Mouse (Mus musculus) urinary bladder, adult 18-20 months (tissue): ENCODE data around the gene Timp3.

ENCODE experiments used
- DNase-seq, 2 experiments: peaks; one replicate each; pipeline ENCODE4 v3.0.0; 2022; ENCODE audit warnings: low spot score in 2 of 2, mixed read lengths in 2 of 2

The Timp3 gene

DNA sequence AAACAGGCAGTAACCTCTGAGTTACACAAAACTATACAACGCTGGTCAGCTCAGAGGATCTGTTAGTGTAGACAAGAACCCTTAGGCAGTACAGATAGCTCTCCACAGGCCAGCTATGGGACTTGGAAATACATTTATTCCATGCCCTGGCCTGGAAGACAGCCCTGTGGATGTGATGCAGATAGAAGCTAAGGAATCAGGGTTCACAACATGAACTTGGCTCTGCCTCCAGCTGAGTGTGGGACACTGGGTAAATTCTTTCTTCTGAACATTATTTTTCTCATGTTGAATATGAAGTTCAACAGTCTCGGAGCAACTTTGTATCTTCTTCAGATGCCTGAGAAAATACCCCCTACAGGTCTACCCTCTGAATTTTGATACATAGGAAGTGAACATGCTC, 2.9 kb upstream of the Timp3 start:
- DNase-seq, result no peak

DNA sequence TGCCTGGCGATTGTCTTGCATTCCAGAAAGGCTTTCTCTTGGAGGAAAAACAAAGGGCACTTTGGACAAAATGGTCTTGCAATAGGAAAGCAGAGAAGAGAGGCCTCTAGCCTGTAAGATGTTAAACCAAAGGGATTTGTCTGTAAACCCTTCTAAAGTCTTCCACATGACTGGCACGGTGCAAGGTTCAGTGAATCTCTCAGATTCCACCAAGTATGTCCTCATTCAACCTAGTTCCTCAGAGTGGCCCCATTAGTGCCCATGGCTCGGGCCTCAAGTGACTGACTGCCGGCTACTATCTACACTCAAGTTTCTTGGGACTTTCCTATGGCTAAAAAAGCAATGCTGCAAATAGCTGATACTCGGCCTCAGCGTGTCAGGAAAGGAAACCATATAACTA, 1.8 kb upstream of the Timp3 start:
- DNase-seq, result no peak

DNA sequence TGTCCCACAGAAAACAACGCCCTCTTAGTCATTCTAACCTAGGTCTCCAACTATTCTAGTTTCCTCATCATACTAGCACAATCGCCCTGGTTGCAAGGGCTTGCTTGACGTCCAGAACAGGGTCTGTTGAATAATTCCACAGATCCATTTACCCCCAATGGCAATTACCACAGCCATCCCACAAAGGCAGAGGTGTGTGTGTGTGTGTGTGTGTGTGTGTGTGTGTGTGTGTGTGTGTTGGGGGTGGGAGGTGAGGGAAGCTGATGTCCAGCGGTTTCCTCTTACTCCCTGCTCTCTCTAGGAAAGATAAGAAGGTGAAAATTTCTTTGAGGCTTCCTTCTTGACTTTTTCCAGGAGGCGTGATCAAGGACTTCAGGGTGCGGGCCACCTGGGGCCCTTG, 377 bp upstream of the Timp3 start:
- no peak for DNase-seq

DNA sequence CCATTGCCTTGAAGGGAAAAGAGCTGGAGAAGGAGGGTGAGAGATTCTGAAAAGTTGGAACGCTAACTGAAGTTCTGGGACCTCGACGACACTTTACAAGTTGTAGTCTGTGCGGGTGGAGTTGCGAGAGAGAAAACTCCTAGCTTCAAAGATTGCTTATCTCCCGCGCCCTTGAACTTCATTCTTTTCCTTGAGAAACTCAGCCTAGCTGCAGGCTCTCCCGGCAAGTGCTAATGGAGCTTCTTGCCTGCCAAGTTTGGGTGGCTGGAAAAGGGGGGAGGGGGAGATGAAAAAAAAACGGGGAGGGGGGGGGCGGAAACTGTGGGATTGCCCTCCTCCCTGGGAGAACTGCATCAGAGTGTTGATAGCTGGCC, 932 bp downstream of the Timp3 start:
- DNase-seq, result no peak

DNA sequence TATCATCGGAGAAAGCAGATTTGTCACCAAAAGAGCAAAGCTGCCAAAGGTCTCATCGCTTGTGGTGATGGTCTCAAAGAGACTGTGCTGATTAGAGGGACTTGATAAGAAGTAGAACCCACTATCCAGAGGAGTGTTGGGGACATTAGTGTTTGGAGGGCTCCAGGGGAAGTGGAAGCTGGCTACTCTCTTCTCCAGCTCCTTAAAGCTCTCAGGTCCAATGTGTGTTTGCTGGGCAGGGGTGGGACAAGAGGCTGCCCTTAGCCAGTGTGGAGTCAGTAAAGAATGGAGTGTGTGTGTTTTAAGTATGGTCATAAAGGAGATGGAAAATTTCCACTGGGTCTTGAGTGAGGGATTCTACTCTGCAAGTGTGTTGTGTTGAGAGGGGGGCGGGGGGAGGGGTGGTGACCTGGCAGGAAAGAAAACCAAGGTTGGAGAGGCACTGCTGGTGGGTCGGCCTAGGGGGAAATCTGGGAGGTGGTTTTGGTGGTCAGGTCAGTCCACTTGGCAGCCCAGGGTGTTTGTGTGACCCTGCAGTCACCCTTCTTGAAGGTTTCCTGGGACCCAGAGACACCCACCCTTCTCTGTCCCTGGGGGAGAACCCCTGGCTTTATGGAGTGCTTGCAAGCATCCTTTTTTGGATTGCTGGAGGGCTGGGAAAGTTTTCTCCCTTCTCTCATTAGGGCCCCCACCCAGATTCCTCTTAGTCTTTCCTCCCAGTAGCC, 1.6 kb downstream of the Timp3 start:
- DNase-seq, result no peak

DNA sequence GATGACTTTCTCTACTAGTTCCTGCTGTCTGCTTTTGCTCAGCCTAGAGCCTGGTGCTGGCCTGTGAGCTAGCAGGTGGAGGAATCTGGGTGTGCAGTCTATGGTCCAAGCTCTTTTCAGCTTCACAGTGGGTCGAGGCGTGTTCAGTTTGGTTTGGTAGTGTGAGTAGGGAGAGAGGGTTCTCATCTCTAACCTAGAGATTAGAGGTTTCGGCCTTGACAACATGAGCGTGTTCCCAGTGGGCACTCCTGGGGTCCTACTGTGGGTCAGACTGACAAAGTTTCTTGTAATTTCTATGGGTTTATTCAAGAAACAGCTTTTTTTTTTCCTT, 2.1 kb downstream of the Timp3 start:
- no peak for DNase-seq

DNA sequence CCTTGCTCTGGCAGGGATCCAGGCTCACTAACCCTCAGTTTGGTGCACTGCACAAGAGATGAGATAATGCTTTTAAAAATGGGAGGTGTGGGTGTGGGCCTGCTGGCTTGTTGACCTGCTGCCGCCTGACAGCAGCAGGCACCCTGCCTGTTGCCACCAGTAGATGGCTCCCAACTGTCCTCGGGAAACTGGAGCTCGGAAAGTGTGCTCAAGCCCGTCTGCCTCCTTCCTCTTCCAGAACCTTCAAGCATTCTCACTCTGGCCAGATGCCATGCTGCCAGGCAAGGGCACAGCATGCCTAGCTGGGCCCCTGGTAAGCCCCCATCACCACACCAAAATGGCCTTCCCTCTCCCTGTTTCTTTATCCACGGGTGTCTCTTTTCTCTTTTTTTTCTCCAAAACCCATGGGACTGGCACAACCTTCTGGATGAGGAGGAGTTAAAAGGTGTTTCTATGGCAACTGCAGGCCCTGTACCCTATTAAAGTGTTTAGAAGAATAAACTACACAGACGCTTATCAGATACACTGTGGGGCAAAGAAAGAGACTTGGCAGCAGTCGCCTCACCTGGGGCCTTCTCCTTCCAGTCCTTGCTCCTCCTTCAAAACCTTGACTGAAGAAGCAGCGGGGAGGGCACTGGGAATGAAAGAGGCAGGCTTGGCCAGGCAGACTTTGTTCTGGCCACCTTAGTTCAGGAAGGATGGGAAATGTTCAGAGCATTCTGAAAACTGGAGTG, 2.8 kb downstream of the Timp3 start:
- DNase-seq, result peak in 1 of 2 experiments; percentile 71

DNA sequence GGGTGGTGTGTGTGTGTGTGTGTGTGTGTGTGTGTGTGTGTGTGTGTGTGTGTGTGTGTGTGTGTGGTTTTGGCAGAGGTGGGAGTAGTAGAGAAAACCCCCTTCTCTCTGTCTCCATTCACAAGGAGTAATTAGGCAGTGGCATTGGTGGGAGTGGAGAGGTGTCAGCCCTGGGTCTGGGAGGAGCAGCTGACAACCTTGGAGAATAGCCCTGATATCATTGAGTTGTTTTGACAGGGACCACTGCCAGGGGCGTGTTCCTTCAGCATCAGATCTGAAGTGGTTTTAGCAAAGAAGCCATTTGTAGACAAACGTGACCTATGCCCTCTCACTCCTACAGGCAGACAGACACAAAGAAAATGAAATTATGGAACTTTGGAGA, 3.3 kb downstream of the Timp3 start:
- DNase-seq, result no peak

DNA sequence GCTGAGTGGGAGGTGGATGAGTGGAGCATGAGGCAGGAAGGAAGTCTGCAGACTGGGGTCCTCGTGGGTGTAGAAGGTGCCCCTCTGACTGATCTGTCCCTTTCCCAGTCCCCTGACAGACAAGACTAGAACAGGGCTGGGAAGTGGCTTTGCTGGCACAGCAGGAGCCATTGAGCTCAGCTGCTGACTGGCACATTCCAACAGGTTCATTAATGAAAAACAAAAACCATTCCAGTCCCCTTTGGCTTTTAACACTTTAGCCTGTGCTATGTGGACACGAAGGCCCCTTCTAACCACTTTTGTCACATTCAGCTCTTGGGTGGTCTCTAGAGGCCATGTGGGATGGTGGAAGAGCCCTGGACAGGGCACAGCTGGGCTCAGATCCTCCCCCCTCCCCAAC, 4.4 kb downstream of the Timp3 start:
- no peak for DNase-seq

DNA sequence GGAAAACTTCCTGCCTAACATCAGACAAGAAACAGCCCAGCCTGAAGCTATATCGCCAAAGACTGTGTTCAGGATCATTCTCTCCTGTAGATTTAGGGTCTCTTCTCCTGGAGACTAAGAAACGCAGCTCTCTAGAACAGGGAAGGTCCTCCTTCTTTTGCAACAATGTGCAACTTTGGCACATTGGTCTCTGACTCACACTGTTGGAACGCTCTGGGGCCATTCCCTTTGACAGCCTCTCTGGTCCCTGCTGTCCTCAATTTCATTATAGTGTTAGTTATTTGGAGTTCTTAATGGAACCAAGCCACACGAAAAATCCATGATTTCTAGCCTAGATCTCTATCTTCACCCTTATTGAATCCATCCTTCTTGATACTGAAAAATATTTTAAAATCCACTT, 7.1 kb downstream of the Timp3 start:
- no peak for DNase-seq

DNA sequence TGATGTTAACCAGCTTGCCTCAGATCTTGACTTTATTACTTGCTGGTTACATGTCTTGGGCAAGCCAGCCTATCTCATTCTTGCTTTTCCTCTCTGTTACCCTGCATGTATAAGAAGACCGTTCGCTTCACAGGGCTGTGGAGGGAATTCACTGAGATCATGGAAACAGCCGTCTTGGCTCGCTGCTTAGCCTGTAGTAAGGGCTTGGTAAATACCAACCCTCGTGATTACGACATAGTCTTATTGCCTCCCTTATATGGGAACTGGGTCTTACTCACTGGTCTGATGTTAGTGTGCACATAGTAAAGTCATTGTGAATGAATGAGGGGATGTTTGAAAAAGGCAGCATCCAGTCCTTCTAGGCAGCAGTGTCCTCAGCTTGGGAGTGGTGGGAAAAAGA, 10.4 kb downstream of the Timp3 start:
- peak in 1 of 2 experiments; percentile 62 for DNase-seq

DNA sequence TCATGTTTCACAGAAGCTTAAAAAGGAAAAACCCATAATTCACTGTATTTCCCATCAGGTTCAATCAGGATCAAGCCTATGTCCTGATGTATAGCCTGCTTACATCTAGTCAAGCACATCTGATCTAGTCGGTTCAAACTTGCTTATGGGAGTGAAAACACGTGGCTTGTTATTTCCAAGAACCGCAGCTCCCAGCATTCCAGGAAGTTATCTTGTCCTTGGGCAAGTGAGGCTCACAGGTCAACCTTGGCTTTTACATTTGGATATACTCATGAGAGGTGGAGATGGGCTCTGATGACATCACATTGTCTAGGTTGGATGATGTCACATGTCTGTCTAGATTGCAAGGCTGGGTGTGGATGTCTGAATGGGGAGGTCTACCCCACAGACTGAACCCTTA, 12.8 kb downstream of the Timp3 start:
- DNase-seq, result no peak

DNA sequence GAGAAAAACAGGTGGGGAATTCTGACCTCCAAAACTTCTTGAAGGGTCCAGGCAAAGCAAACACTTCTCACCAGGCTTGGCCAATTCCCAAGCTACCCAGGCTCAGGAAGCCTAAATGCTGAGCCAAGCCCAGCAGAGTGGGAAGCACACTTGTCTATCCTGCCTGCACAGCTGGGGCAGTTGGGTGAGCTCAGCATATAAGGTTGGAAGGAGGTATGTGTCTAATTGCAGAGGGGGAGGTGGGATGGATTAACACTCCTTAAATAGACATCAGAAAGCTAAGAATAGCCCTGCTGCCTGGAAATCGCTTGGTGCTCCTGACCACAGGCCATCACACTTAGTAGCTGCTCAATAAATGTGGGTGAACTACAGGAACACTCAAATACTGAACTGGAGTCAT, 13.3 kb downstream of the Timp3 start:
- no peak for DNase-seq

DNA sequence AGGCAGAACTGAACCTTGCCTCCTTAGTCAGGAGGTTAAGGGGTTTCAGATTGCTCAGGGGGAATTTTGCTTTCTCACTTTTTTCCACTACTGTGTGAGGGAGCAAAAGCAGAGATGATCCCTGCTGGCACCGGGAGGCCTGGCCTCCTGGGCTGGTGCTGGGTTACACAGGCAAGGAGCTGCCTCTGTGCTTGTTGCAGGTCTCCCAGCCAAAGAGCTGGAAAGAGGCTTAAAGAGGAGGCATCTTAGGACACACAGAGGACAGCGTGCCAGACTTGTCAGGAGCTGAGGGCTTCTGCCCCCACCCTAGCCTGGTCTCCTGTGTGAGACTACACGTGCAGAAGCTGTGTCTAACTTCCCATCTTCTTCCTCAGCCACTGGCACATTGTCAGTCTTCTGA, 15.3 kb downstream of the Timp3 start:
- DNase-seq, result no peak

DNA sequence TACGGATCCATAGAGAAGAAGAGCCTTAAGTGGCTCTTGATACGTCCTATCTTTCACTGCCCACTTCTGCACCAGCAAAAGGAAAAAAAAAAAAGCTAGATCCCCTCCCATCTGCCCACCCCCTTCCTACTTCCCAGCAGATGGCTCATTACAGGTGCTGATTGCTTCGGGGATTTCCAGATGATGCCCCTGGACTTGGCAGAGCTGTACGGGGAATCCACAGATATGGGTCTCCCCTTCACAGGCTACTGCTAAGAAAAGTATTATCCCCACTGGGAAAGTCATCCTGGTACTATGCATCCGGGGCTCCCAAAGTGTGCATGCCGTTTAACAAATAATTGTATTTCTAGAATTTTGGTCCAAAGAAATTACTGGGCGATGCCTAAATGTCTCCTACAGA, 17.5 kb downstream of the Timp3 start:
- no peak for DNase-seq

DNA sequence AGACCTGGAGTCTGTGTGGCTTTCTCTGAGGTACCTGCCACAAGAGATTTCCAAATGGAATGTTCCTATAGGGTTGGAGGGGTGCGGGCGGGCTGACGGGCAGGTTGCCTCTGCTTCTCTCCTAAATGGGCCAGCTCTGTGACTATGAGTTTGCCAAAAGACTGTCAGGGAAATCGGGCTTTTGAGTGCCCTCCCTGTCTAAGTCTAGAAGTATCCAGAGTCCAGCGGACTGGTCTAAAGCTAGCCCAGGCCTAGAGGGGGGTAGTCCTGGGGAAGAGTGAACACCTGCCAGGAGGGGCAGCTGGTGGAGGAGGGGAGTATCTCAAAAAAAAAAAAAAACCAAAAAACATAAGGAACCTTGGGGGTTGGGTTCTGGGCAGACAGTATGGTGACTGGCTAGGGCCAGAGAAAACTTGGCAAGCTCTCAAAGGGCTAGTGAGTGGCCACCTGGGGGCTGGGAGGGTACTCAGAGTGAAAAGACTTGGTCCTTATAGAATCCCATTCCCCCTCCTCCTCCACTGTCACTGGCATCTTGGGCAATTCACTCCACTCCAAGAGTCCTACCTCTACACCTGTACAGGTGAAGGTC, 18.5 kb downstream of the Timp3 start:
- no peak for DNase-seq

DNA sequence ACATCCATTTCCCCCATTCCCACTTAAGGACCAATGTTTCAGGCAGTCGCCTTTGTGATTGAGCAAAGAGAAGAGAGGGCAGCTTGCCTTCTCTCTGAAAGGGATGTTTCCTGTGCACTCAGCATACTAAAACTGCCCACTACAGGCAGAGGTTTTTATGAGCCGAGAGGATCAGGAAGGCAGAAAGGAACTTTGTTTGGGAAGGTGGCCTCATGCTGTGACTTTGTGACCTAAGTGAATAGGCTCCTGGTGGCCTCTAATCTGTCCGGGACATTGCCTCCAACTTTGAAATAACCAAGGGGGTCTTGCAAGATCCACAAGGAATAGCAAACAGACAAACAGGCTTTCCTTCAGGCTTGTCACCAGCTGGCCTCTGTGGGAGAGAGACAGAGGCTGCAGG, 19.4 kb downstream of the Timp3 start:
- DNase-seq, result no peak

DNA sequence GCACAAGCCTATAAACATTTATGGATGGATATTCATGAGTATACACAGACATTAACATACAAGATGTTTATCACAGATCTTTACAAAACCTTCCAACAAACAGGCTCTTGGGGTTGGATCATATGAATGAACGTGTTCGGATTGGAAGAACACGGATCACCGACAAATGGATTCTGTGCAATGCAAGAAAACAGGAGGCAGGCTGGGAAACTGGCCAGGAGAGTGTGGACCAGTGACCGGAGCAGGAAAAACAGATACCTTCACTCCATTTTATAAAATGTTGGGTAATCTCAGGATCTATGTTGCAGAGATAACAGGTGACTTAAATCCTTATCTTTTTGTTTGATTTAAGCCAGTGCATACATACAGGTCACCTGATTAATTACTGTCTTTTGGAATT, 20.0 kb downstream of the Timp3 start:
- no peak for DNase-seq

DNA sequence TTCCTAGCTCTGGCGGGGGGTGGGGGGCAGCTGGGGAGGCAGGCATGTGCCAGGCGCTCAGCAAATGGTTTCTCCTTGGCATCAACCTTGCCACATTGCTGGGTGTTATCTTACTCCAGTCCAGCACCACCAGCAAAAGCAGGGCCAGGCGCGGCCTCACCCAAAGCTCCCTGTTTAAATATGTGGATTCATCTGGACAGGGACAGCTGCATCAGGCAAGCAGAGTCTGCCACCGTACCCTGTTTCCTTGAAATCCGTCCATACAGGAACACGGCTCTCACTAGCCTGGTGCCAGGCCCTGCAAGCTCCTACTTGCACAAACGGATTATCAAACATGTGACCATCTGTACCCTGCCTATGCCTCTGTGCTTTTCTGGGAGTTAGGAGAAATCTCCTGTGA, 21.0 kb downstream of the Timp3 start:
- no peak for DNase-seq

DNA sequence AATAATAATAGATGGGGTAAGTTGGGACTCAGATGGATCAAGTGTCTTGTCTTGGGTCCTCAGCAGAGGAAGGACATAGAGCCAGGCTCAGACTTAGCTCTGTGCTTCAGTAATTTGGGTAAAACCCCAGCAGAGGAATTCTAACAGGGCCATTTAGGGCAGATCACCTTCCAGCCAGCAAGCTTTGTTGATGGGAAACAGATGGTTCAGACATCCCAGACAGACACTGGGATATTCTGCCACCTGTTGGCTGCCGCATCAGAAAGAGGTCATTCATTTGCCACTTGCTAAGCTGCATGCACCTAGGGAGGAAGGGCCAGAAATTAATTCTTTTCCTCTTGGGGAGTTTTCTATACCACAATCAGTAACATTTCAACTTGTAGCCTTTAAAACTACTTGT, 21.8 kb downstream of the Timp3 start:
- DNase-seq, result no peak

DNA sequence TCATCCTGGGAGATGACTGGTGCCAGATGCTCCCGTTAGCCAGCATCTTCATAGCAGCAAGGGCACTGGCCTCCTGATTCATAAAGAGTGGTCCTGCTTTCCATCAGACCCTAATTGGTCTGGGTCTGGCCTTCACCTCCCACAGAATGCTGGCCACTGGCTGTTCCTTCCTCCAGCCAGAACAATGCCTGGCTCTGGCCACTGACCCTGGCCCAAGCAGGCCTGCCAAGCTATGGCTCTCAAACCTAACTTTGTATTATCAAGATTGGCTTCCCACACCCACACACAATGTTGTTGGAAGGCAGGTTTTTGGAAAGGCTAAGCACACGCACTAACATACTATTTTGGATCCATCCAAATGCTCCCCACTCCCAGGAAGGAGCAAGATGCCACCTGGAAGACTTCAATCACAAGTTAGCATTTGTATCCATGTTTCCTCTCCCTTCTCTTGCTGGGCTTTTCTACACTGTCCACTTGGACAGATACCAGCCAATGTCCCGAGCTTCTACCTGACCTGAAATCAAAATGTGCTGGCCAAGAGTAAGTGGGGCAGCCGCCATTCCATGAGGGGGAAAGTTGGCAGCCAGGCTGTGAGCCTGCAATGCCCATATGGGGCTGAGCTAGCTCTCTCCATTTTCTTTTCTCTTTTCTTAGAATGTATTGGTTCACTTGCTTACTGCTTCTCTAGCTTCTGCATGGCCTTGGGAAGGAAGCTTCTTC, 23.3 kb downstream of the Timp3 start:
- no peak for DNase-seq

DNA sequence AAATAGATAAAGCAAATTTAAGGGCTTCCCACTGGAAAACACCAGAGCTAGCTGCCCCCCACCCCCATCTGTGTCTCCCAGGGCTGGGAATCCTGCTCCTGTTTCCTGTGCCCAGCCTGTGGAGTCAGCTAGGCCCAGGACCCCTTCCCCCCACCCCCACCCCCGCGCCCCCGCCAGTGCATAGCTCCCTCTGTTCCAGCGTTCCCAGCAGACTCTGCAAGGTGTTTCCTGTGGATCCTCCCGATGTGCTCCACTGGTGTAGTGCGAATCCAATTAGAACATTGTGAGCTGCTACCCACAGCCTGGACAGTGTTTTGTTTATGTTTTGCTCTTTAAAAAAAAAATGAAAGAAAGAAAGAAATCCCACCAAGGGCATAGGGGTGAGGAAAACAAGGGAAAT, 25.1 kb downstream of the Timp3 start:
- no peak for DNase-seq

DNA sequence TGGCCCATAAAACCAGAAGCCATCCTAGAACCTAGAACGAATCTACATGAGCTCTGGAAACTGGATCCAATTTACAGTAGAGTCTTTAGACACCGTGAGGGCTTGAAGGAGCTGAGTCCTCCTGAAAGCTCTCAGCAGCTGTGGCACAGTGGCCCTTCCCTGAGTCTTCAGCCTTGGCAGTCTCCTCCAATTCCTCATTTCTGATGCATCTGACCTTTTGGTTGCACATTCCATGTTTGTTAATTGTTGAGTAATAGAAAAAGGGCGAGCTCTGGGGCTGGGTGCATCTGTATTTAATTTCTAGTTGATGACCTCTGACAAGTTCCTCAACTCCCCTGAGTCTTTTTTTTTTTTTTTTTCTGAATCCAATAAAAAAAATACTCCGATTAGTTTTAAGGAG, 28.0 kb downstream of the Timp3 start:
- no peak for DNase-seq
